Mouse (Mus musculus): ENCODE results near the gene Vps13c. TPM values are rescaled to one million over a fixed set of nuclear protein-coding genes. Genes with fewer than 3 reads are reported as not detected.

Gene Vps13c
- 9.2 and 10.2 TPM in 2 replicates for polyA plus RNA-seq (2012; rRNA removed)

- DNase-seq (ENCODE audit: low read depth), result no peak
Measured at GRCm38 (mm10) chr9:67839981-67840859, at the start of gene Vps13c. Gene Vps13c, plus strand, starts transcription at chr9:67840396.

DNA sequence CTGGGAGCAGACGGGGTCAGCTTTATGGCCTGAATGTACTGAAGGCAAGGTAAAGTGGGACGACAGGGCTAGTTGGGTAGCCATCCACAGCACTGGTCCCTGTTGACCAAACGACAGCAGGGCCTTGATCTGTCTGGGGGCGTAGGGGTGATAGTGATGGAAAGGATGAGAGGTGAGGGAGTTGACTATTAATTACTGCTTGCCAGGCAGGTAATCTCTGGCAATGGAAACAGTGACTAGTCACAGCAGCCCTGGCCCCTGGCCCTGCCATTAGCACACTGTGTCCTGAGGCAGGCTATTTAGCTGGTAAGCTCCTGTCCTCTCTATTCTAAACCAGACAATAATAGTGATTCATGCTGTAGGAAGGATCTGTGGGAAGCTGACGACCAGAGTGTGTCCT is 47.8 kb upstream of the Vps13c start:
- no peak for DNase-seq (ENCODE audit: low read depth)

GRCm38 (mm10) chr9:67793501-67793900 is 46.7 kb upstream of the Vps13c start:
- no peak for DNase-seq (ENCODE audit: low read depth)

DNA sequence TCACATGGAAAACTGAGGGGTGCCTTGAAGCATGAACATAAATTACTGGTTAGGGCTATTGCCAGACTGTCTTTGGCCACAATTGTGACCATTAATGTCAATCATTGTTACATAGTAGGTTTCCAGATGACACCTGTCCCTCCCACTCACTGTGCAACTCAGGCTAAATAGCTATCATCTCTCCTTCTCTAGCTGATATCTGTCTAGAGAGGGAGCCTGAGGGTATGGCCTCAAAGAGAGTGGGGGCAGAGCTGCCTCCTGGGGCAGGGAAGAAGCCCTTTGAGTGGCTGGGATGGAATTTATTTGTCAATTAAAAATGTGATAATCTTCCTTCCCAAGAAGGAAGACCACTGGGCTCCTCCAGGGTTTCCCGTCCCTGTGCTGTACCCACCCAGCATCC is 46.0 kb upstream of the Vps13c start:
- no peak for DNase-seq (ENCODE audit: low read depth)

DNA sequence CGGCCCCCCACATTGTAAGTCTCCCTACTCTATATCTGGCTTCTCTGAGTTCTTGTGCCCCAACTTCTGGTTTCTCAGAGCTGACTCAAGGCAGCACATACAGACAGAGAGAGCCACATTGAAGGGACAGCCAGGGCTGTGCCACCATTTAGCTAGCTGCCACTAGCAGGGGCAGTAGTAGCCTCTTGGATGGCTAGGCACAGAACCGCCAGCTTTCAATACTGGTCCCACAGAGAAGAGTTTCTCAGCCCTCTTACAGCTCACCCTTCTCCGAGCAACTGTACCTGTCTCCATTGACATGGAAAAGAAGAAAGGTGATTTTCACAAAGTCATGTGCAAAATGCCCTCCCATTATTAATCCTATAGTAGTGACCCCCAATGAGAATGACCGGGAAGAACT is 45.5 kb upstream of the Vps13c start:
- DNase-seq (ENCODE audit: low read depth), result no peak

DNA sequence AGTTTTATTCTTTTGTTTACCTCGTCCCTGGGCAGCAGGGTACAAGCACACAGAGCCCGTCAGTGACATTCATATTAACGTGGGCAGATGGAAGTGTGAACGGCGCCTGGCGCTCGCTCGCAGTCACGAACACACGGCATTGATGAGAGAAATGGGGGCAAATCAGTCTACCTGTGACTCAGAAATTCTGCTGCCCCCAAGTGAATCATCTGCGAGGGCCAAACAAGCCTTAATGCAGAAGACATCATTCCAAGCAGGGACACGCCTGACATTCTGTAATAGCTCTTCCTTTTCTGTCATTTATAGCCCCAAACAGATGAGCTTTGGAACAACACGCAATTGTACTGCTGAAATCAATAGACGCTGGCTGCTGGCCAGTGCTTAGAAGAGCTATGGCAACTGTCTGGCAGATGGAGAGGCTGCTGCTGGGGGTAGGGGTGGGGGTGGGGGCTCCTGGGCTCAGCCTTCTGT is 45.0 kb upstream of the Vps13c start:
- DNase-seq (ENCODE audit: low read depth), result no peak

DNA sequence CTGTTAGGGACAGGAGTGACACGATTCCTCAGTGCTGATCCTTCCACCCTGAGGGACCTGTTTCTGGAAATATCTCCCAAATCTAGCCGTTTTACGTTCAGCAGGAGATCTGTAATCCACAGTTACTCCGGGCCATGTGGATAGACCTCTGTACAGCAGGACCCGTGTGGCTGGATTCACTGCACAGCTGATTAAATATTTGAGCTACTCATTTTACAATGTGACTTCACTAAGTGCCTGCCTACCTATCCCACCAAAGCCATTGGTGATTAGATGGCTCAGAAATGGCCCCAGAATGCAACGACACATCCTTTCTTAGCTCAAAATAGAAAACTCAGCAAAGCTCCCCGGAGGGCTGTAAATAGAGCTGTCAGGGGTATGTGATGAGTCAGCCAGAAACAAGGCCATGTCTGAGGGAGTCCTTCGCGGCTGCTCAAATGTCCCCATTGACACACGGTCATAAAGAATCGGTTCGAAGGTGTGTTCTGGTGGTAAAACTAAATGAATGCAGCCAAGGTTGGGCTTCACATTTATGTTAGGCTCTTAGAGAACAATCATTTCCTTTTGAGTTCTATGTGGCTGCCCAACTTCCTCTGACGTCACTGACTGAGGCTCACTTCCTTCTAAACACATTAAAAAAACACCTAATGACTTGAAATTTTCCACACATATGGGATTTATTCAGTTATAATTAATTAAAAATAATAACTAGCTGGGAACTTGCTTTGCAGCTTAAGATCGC is 40.9 kb upstream of the Vps13c start:
- no peak for DNase-seq (ENCODE audit: low read depth)

DNA sequence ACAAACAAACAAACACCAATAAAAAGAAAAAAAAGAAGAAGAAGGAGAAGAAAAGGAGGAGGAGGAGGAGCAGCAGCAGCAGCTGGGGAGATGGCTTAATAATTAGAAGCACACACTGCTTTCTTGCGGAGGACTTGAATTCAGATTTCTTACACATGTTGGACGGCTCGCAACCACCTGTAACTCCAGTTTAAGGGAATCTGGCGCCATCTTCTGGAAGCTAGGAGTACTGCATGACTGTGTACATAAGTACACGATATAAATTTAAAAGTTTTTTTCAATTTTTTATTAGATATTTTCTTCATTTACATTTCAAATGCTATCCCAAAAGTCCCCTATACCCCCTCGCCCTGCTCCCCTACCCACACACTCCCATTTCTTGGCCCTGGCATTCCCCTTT is 38.0 kb upstream of the Vps13c start:
- no peak for DNase-seq (ENCODE audit: low read depth)

DNA sequence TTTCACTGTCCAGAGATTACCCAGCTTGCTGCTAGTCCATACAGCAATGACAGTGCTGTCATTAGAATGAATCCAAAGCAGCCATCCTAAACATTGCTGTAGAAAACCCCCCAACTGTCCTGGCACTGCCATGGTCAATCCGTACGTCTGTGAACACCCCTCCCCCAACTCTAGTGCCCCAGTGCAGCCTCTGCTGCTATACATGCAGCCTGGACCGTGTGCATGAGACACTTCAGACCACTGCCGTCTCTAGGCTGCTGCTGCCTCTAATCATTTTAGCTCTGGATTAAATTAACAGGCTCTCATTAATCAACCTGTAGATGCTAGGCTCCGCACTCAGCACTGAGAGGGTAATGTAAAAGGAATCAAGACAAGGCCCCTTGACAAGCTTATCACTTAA is 33.2 kb upstream of the Vps13c start:
- DNase-seq (ENCODE audit: low read depth), result no peak

DNA sequence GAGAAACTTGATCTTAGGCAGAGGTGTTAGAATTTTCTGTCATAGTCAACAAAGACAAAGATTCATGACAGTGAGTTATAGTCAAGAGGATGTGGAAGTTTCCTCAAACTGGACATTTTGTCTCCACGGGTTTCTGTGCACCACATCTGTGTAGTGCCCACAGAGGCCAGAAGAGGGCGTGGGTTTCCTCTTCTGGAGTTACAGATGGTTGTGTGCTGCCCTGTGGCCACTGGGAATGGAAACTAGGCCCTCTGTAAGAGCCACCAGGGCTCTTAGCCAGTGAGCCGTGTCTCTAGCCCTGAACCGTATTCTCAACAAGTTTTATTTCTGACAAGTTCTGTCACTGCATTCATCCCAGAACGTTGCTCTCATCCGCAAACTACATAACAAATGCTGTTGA is 29.7 kb upstream of the Vps13c start:
- DNase-seq (ENCODE audit: low read depth), result no peak

DNA sequence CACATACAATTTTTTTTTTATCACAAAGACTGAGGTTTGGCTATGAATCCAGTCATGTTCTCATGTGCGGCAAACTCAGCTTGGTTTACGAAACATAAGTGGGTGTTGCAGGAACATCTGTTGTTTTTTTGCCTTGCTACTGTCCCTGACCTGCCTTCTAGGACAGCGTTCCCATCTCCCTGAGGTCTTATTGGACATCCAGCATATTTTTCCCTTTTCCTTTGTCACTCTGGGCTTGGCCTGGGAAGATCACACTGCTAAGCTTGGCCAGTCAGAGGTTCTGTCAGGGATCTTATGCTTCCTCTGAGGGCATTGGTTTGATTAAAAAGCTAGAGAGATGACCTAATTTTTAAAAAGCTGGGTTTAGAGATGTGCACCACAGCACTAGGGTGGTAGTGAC is 29.1 kb upstream of the Vps13c start:
- no peak for DNase-seq (ENCODE audit: low read depth)

GRCm38 (mm10) chr9:67813171-67813570 is 27.0 kb upstream of the Vps13c start:
- no peak for DNase-seq (ENCODE audit: low read depth)

DNA sequence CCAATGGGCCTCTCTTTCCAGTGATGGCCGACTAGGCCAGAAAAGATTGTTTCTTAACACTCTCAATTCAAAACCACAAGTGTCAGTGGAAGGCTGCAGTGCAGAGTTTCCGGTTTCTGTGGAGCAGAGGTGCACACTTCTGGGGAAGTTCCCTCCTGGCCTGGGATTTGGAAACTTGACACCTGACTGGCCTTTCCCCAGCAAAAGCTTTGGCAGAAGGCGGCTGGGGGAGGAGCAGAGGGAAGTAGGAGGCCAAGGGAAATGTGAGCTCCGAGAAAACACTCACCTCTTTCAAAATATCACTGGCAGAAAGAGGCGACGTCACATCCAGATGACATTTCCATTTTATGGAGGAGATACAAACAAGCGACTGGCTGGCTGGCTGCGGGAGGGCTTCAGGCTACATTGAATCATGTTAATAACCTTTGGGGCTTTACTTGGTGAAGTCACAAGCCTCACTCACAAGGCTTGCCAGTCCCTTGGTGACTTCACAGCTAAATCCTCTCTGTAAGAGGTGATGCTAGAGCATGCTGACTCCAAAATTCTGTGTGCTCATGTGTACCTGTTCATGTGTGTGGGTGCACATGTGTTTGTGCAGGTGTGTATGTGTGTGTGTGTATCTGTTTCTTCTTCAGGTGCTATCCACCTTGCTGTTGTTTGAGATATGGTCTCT is 26.4 kb upstream of the Vps13c start:
- DNase-seq (ENCODE audit: low read depth), result peak; percentile 6

GRCm38 (mm10) chr9:67816172-67816928 is 23.8 kb upstream of the Vps13c start:
- DNase-seq (ENCODE audit: low read depth), result no peak

- DNase-seq (ENCODE audit: low read depth), result no peak
Measured at GRCm38 (mm10) chr9:67817898-67818667, 22.1 kb upstream of the Vps13c start.

GRCm38 (mm10) chr9:67818668-67818950 is 21.6 kb upstream of the Vps13c start:
- no peak for DNase-seq (ENCODE audit: low read depth)

DNA sequence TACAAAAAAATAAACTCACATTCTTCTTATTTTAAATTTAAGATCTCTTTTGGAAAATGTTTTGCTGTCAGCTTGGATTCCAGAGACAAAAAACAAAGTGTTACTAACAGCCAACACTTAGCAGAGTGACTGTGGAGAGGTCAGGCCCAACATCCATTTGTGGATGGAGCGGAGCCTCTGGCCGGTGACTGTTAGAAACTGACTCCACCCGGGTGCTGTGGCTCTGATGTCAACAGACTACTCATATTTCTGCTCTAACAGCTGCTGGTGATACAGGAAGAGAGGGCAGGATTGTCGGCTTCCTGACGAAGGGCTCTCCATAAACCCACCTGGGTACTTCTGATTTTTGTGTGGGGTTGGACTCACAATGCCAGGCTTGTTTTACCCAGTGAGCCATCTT is 17.1 kb upstream of the Vps13c start:
- DNase-seq (ENCODE audit: low read depth), result no peak

- DNase-seq (ENCODE audit: low read depth), result no peak
Measured at GRCm38 (mm10) chr9:67825527-67825926, 14.7 kb upstream of the Vps13c start.

DNA sequence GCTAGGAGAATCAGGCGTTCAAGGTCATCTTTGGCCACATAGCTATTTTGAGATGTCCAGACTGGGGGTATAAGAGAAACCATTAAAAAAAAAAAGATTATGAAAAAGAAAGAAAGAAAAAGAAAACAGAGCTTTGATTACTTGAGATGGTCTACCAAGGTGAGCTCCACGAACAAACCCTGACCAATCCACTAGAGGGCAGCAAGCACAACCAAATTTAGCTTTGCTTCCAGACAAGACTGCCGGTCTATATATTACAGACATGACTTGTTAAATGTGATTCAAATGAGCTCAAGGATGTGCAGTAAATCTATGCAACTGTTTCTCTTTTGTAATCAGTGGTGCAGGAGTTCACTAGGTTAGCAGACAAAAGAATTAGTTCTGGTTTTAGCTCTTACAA is 12.0 kb upstream of the Vps13c start:
- DNase-seq (ENCODE audit: low read depth), result no peak

GRCm38 (mm10) chr9:67830411-67831358 is 9.5 kb upstream of the Vps13c start:
- DNase-seq (ENCODE audit: low read depth), result peak; percentile 41

All from gonadal fat pad, adult 2 months (tissue).